Mouse (Mus musculus) liver, embryonic 16.5 days (tissue): Measurements from ENCODE around the gene Adcy2. TPM values are rescaled to one million over a fixed set of nuclear protein-coding genes. Genes with fewer than 3 reads are reported as not detected.

ENCODE experiments used
- ATAC-seq: fragments of 200-750 bp; cut with Nextera tagmentation; 2 replicates; pipeline ENCODE4 v1.8.0; 2017; ENCODE audit warnings: low read depth, mild to moderate bottlenecking, moderate number of reproducible peaks, moderate library complexity
- H3K27ac ChIP-seq: fragments of 300-500 bp; sonication (generic); 2 replicates; pipeline ENCODE4 v1.5.1; 2014; ENCODE audit warnings: mild to moderate bottlenecking, low read length
- H3K27me3 ChIP-seq: fragments of 300-500 bp; sonication (generic); 2 replicates; pipeline ENCODE4 v1.6.1; 2014; ENCODE audit warnings: low read depth, low read length, mixed read lengths; ENCODE audit not compliant: control insufficient read depth, insufficient read depth
- H3K36me3 ChIP-seq: fragments of 300-500 bp; sonication (generic); 2 replicates; pipeline ENCODE4 v1.6.1; 2014; ENCODE audit warnings: mild to moderate bottlenecking; ENCODE audit not compliant: control insufficient read depth, insufficient read depth
- H3K4me1 ChIP-seq: fragments of 300-500 bp; sonication (generic); 2 replicates; pipeline ENCODE4 v1.6.1; 2014; ENCODE audit warnings: low read depth, low read length, mixed read lengths; ENCODE audit not compliant: control insufficient read depth
- H3K4me2 ChIP-seq: fragments of 300-500 bp; sonication (generic); 2 replicates; pipeline ENCODE4 v1.6.1; 2014; ENCODE audit warnings: low read depth, low read length, mixed read lengths
- H3K4me3 ChIP-seq: fragments of 300-500 bp; sonication (generic); 2 replicates; pipeline ENCODE4 v1.5.1; 2014; ENCODE audit warnings: low read depth, mild to moderate bottlenecking, low read length
- H3K9ac ChIP-seq: fragments of 300-500 bp; sonication (generic); 2 replicates; pipeline ENCODE4 v1.6.1; 2014; ENCODE audit warnings: low read depth, low read length
- H3K9me3 ChIP-seq: fragments of 300-500 bp; sonication (generic); replicated peaks from 2 replicates; pipeline ENCODE4 v1.6.1; 2016; ENCODE audit warnings: low read length; ENCODE audit not compliant: control insufficient read depth
- WGBS: fragments of 180-500 bp; shearing (Covaris S2); extraction: QIAGEN DNeasy Blood & Tissue Kit; methylation state at CpG from one replicate; pipeline ENCODE4 v1.1.7; 2014; ENCODE audit not compliant: insufficient replicate concordance; 5-methylcytosine and 5-hydroxymethylcytosine counted together
- polyA plus RNA-seq: library from polyadenylated mRNA; unstranded; fragments of >200 nt; fragmentation: Nextera tagmentation; extraction: Ambion mirVana; gene quantifications from 2 replicates; pipeline ENCODE4 v1.2.1, GENCODE M21; 2015

Adcy2 gene
- polyA plus RNA-seq, 1 experiment from 2014 or later = 0.30 TPM

DNA sequence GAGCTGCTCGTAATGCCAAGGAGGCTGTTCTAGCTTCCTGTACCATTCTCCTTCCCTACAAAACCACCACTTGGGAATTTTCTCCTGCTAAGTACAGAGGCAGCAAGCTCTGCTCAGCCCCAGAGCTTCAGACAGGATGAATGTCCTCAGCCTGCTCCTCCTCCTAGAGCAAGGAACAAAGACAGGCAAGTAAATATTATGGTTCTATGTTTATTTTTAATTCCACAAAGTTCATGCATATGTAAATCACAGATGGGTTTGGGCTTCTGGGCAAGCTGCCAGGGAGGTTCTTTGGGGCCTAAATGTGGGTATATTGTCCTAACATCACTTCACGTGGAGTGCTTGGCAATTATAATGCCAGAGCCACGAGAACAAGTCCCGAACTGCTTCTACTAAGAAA, 139.3 kb downstream of the Adcy2 start:
- 52% methylated on average over 4 of the region's 4 CpGs for WGBS
- Histone ChIP-seq H3K9me3 (no peaks in the 10 kb centered on the region), H3K9ac (no peak overlapping the region), H3K4me3 (no peak overlapping the region), H3K4me1 (no peaks in the 10 kb centered on the region), H3K4me2 (no peak overlapping the region), H3K27me3 (no peaks in the 10 kb centered on the region), H3K36me3 (no peaks in the 10 kb centered on the region), H3K27ac (no peak overlapping the region)
- no peak for ATAC-seq

DNA sequence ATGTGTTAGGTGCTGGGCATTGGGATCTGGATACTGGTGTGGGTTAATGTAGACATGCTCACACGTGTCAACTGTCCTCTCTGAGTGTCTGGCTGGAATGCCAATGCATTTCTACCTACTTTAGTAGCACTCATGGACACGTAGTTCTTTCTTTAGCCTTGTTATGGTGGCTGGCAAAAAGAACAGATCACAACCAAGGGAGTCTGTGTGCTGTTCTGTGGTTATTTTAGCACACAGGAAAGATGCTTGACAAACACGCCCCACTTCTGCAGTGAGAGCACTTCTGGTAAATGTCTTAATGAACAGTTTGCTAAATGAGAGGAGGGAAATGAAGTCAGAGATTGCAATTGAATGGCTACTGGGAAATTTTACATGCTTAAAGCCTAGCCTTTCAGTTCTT, 151.1 kb downstream of the Adcy2 start:
- H3K4me1 ChIP-seq = no peaks in the 10 kb centered on the region
- 46% methylated on average over 3 of the region's 3 CpGs for WGBS
- no peak overlapping the region for H3K4me2 ChIP-seq
- no peak overlapping the region for H3K27ac ChIP-seq
- H3K9me3 ChIP-seq = no peaks in the 10 kb centered on the region
- no peaks in the 10 kb centered on the region for H3K27me3 ChIP-seq
- ATAC-seq = no peak
- no peak overlapping the region for H3K9ac ChIP-seq
- no peaks in the 10 kb centered on the region for H3K36me3 ChIP-seq
- no peak overlapping the region for H3K4me3 ChIP-seq

DNA sequence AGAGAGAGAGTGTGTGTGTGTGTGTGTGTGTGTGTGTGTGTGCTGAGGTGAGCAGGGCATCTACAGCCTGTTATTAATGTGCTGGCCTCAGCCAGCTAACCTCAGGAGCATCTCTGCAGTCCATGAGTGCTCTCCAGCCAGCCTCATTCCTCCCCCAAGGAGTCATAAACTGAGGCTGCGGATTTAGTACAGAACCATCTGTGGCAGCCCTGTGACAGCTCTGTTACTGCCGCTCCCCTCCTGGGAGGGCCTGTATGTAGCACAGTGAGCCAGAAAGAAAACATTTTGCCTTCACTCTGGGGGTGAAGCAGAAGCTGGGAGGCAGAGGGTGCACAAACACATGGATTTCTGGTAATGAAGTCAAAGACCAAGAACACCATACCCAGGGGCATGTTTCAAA, 159.8 kb downstream of the Adcy2 start:
- 32% methylated on average over 2 of the region's 2 CpGs for WGBS
- H3K9ac ChIP-seq = no peak overlapping the region
- ATAC-seq = no peak
- H3K36me3 ChIP-seq = no peaks in the 10 kb centered on the region
- no peak overlapping the region for H3K4me3 ChIP-seq
- H3K4me1 ChIP-seq = no peaks in the 10 kb centered on the region
- H3K27me3 ChIP-seq = no peaks in the 10 kb centered on the region
- no peak overlapping the region for H3K4me2 ChIP-seq
- H3K27ac ChIP-seq = no peak overlapping the region
- no peaks in the 10 kb centered on the region; the same call in 1 of the 2 replicates for H3K9me3 ChIP-seq

DNA sequence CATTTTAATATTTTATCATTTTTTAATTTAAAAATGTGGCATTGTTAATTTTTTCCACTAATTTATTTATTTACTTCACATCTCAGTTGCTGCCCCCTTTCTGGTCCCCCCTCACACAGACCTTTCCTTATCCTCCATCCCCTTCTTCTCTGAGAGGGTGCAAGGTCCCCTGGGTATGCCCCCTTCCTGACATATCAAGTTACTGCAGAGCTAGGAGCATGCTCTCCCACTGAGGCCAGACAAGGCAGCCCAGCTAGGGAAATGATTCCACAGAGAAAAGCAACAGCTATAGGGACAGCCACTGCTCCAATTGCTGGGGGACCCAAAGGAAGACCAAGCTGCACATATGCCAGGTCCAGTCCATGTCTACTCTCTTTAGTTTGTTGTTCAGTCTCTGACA, 163.2 kb downstream of the Adcy2 start:
- ATAC-seq = no peak
- no peaks in the 10 kb centered on the region for H3K27me3 ChIP-seq
- no peak overlapping the region for H3K9ac ChIP-seq
- no peaks in the 10 kb centered on the region for H3K36me3 ChIP-seq
- H3K4me3 ChIP-seq = no peak overlapping the region
- H3K9me3 ChIP-seq = no peaks in the 10 kb centered on the region; the same call in 1 of the 2 replicates
- no peak overlapping the region for H3K27ac ChIP-seq
- no peak overlapping the region for H3K4me2 ChIP-seq
- H3K4me1 ChIP-seq = no peaks in the 10 kb centered on the region

DNA sequence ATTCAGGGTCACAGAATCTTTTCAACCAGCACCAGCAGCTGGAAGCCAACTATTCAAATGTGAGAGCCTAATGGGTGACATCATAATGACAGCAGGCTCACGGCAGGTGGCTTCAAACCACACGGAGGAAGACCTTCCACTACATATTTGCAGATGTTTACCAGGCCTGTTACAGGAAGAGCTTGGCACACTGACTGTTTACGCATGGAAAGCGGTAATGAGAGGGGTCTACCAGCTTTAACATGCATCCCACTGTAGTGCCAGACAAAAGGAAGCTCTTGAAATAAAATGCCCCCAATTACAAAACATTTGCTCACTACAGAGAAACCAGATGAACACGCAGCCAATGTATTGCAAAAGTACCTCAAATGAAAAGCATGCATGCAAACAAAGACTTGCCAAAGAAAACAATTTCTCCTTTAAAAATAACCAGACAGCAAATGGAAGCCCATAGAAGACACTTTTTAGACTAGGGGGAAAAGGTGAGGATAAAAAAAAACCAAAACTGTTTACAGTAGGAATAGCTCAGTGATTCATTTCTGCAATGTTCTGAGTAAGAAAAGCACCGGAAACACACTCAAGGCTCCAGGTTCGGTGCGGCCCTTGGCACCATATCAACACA, 163.8 kb downstream of the Adcy2 start:
- Histone ChIP-seq H3K9me3 (no peaks in the 10 kb centered on the region; the same call in 1 of the 2 replicates), H3K27ac (no peak overlapping the region), H3K4me3 (no peak overlapping the region), H3K4me1 (no peaks in the 10 kb centered on the region), H3K27me3 (no peaks in the 10 kb centered on the region), H3K4me2 (no peak overlapping the region), H3K36me3 (no peaks in the 10 kb centered on the region), H3K9ac (no peak overlapping the region)
- ATAC-seq = no peak
- 59% methylated on average over 8 of the region's 8 CpGs for WGBS

DNA sequence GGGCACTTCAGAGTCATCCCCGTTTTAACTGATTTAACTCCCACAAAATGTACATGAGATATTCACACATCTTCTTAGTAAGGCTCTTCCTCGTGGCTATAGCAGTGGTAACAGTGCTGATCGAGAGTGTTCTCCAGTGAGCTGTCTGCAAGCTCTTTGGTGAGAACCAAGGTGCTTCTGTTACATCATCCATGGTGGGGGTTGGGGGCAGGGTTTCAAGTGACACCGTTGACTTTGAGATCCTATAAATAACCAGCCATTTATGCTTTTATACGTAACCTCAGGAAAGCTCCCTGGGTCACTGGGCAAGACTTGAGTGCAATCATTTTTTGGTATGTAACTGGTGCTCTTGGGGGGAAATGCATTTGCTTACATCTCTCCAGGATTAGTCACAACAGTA, 167.2 kb downstream of the Adcy2 start:
- H3K27me3 ChIP-seq = no peaks in the 10 kb centered on the region
- no peaks in the 10 kb centered on the region for H3K4me1 ChIP-seq
- no peaks in the 10 kb centered on the region for H3K36me3 ChIP-seq
- H3K4me2 ChIP-seq = no peak overlapping the region
- H3K4me3 ChIP-seq = no peak overlapping the region
- no peaks in the 10 kb centered on the region; the same call in 1 of the 2 replicates for H3K9me3 ChIP-seq
- no peak for ATAC-seq
- H3K27ac ChIP-seq = no peak overlapping the region
- no peak overlapping the region for H3K9ac ChIP-seq
- 54% methylated on average over 5 of the region's 5 CpGs for WGBS

DNA sequence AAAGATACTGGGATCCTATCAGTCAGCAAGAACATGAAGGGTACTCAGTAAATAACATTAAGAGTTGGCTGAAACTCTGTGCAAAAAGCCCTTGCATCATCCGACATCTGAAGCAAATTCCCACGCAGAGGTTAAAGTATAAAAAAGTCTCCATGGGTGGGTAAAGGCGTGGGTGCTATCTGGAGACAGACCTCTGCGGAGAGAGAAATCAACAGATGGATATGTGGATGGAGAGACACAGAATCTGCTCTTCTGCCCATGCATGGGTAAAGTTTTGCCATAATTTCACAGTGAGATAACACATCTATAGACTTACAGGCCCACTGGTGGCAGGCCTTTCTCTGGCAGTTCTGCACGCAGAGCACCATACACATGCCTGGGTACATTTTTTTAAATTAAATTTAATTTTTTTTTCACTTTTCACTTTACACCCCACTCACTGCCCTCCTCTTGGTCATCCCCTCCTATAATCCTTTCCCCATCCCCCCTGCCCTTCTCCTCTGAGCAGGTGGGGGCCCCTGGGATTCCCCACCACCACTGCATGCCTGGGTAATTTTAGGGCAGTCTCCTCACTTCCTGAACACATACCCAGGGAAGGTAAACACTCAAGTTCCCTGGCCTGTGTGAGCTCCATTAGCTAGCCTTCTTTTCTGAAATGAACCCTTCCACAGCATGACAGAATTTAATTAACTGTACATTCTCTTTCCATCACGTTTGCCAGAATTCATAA, 169.1 kb downstream of the Adcy2 start:
- H3K36me3 ChIP-seq = no peaks in the 10 kb centered on the region
- no peaks in the 10 kb centered on the region for H3K27me3 ChIP-seq
- H3K4me2 ChIP-seq = no peak overlapping the region
- WGBS = 58% methylated on average over 6 of the region's 6 CpGs
- no peak overlapping the region for H3K4me3 ChIP-seq
- no peak overlapping the region for H3K9ac ChIP-seq
- no peaks in the 10 kb centered on the region for H3K9me3 ChIP-seq
- ATAC-seq = no peak
- H3K4me1 ChIP-seq = no peaks in the 10 kb centered on the region
- no peak overlapping the region for H3K27ac ChIP-seq

DNA sequence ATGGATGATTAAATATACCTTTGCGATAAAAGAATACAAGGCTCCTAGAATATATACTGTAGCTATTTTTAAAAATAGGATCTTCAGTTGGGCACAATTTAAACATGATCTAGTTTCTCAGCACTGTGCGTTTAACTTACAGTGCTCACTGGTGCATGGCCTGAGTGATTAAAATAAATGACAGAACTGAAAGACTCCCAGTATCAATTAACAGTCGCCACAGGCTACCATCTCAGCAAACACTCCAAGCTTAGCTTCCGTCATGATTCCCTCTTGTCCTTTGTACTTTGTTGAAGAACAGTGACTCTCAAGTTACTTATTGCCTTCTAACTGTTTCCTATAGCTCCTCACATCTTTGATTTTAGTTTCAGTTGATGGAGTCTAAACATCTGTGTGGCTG, 170.9 kb downstream of the Adcy2 start:
- H3K36me3 ChIP-seq = no peaks in the 10 kb centered on the region
- no peak overlapping the region for H3K4me3 ChIP-seq
- no peak overlapping the region for H3K27ac ChIP-seq
- no peaks in the 10 kb centered on the region for H3K9me3 ChIP-seq
- H3K9ac ChIP-seq = no peak overlapping the region
- no peak for ATAC-seq
- no peaks in the 10 kb centered on the region for H3K27me3 ChIP-seq
- no peaks in the 10 kb centered on the region for H3K4me1 ChIP-seq
- no peak overlapping the region for H3K4me2 ChIP-seq
- 66% methylated on average over 4 of the region's 4 CpGs for WGBS

DNA sequence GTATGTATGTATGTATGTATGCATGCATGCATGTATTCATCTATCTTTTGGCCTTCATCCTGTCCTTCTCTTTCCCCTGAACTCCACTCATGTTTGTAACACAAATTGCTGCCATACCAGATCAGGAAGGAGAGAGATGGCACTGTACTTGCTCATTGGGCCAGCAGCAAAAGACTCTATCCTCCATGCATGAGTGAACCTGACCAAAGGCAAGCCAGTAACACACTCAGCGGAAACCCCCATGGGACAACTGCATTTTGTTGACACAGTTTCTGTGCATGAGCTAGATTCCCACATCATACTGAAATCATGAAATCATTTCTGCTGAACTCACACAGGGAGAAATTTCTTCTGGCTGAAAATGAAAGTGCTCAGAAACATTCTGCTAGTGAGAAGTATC, 172.9 kb downstream of the Adcy2 start:
- no peak overlapping the region for H3K4me3 ChIP-seq
- H3K27ac ChIP-seq = no peak overlapping the region
- ATAC-seq = no peak
- no peaks in the 10 kb centered on the region for H3K4me1 ChIP-seq
- no peaks in the 10 kb centered on the region for H3K36me3 ChIP-seq
- no peaks in the 10 kb centered on the region; the same call in 1 of the 2 replicates for H3K9me3 ChIP-seq
- no peaks in the 10 kb centered on the region for H3K27me3 ChIP-seq
- H3K9ac ChIP-seq = no peak overlapping the region
- no peak overlapping the region for H3K4me2 ChIP-seq
- 72% methylated on average over 1 of the region's 1 CpGs for WGBS
